Mouse (Mus musculus) CH12.LX (cell line): ENCODE data around the gene 4930442H23Rik. TPM values are rescaled to one million over a fixed set of nuclear protein-coding genes. Genes with fewer than 3 reads are reported as not detected.
A peak's percentile ranks its signal among the peaks of the same experiment; 100 is the strongest.
"Not testable (repeated sequence)": the region's sequence is repeated elsewhere in the genome, so short reads cannot be mapped to it uniquely, and the experiment has no call there.

Experiments
- DNase-seq: peaks from one replicate; pipeline ENCODE4 v3.0.0-alpha.2; 2013; ENCODE audit errors: extremely low read depth
- H3K27ac ChIP-seq: 2 replicates; pipeline ENCODE4 v1.5.1; 2012; ENCODE audit warnings: low read depth, mild to moderate bottlenecking, control low read depth, moderate library complexity; ENCODE audit not compliant: insufficient read depth
- H3K27me3 ChIP-seq: replicated peaks from 2 replicates; pipeline ENCODE3; 2012; ENCODE audit warnings: inconsistent platforms
- H3K36me3 ChIP-seq, 2 experiments: replicated peaks in 1 of 2; 2 replicates each; pipeline versions ENCODE3 to v1.6.1; 2012; ENCODE audit warnings: inconsistent platforms in 1 of 2, low read length in 1 of 2, mild to moderate bottlenecking in 1 of 2, mixed read lengths in 1 of 2, moderate library complexity in 1 of 2; ENCODE audit not compliant: control insufficient read depth in 1 of 2, insufficient read depth in 1 of 2
- H3K4me1 ChIP-seq, 2 experiments: 2 replicates each; pipeline ENCODE4 v1.6.1; 2012; ENCODE audit warnings: inconsistent platforms in 1 of 2, moderate library complexity in 1 of 2; ENCODE audit not compliant: insufficient read depth in 2 of 2, control insufficient read depth in 1 of 2
- H3K4me2 ChIP-seq: 2 replicates; pipeline ENCODE4 v1.6.1; 2012; ENCODE audit warnings: low read depth, mild to moderate bottlenecking, control low read depth; ENCODE audit not compliant: poor library complexity, insufficient read depth, severe bottlenecking
- H3K4me3 ChIP-seq, 3 experiments: fragments of 150-350 bp in 1 of 3; sonication (generic) in 1 of 3; replicated peaks in 1 of 3; 2 replicates each; pipeline versions ENCODE3 to v1.5.1; 2011 to 2012; ENCODE audit warnings: low read depth in 2 of 3, low read length in 2 of 3, mild to moderate bottlenecking in 2 of 3, moderate library complexity in 2 of 3, control low read depth in 1 of 3, improper control_type of control experiment in 1 of 3, inconsistent platforms in 1 of 3, mixed read lengths in 1 of 3; ENCODE audit not compliant: poor library complexity in 1 of 3
- H3K79me2 ChIP-seq: replicated peaks from 2 replicates; pipeline ENCODE4 v1.6.1; 2012; ENCODE audit warnings: mild to moderate bottlenecking, moderate library complexity; ENCODE audit not compliant: control insufficient read depth, poor library complexity, insufficient read depth, severe bottlenecking; ENCODE audit errors: extremely low read depth
- H3K9ac ChIP-seq: 2 replicates; pipeline ENCODE4 v1.6.1; 2012; ENCODE audit warnings: low read depth, mild to moderate bottlenecking, control low read depth, moderate library complexity; ENCODE audit not compliant: insufficient read depth
- H3K9me3 ChIP-seq: replicated peaks from 2 replicates; pipeline ENCODE3; 2012; ENCODE audit warnings: low read length, inconsistent platforms, mixed read lengths
- BHLHE40 ChIP-seq: IDR thresholded peaks from 2 replicates; pipeline ENCODE4 v1.6.1; 2011; ENCODE audit warnings: mild to moderate bottlenecking, low read depth, low read length, improper control_type of control experiment
- CHD1 ChIP-seq: IDR thresholded peaks from 2 replicates; pipeline ENCODE4 v1.6.1; 2012; ENCODE audit warnings: low read depth, low read length, improper control_type of control experiment, inconsistent platforms
- CTCF ChIP-seq, 2 experiments: IDR thresholded peaks in 1 of 2; conservative IDR thresholded peaks in 1 of 2; 2 replicates each; pipeline ENCODE4 v1.5.1; 2011 to 2012; ENCODE audit warnings: low read depth in 2 of 2, low read length in 2 of 2, improper control_type of control experiment in 1 of 2, inconsistent platforms in 1 of 2, mild to moderate bottlenecking in 1 of 2, moderate library complexity in 1 of 2
- E2F4 ChIP-seq: IDR thresholded peaks from 2 replicates; pipeline ENCODE4 v1.6.1; 2011; ENCODE audit warnings: low read depth, low read length, improper control_type of control experiment; ENCODE audit not compliant: insufficient replicate concordance
- ELF1 ChIP-seq: IDR thresholded peaks from 2 replicates; pipeline ENCODE4 v1.6.1; 2014; ENCODE audit warnings: low read depth, mild to moderate bottlenecking, inconsistent platforms, low read length, improper control_type of control experiment
- EP300 ChIP-seq: IDR thresholded peaks from 2 replicates; pipeline ENCODE4 v1.6.1; 2011; ENCODE audit warnings: low read length, improper control_type of control experiment
- HCFC1 ChIP-seq: IDR thresholded peaks from 2 replicates; pipeline ENCODE4 v1.6.1; 2012; ENCODE audit warnings: low read depth, mild to moderate bottlenecking, inconsistent platforms, low read length, improper control_type of control experiment
- IRF4 ChIP-seq: IDR thresholded peaks from 2 replicates; pipeline ENCODE4 v1.6.1; 2014; ENCODE audit warnings: low read depth, mild to moderate bottlenecking, inconsistent platforms, low read length, improper control_type of control experiment
- JUN ChIP-seq: IDR thresholded peaks from 2 replicates; pipeline ENCODE4 v1.6.1; 2011; ENCODE audit warnings: low read depth, mild to moderate bottlenecking, low read length, improper control_type of control experiment, moderate library complexity; ENCODE audit not compliant: insufficient read depth
- JUND ChIP-seq: conservative IDR thresholded peaks from 2 replicates; pipeline ENCODE4 v1.6.1; 2011; ENCODE audit warnings: low read depth, low read length, improper control_type of control experiment
- KAT2A ChIP-seq: IDR thresholded peaks from 2 replicates; pipeline ENCODE4 v1.6.1; 2012; ENCODE audit warnings: low read length, improper control_type of control experiment, inconsistent platforms; ENCODE audit not compliant: insufficient replicate concordance
- MAFK ChIP-seq: IDR thresholded peaks from 2 replicates; pipeline ENCODE4 v1.6.1; 2011; ENCODE audit warnings: low read length, improper control_type of control experiment; ENCODE audit not compliant: insufficient replicate concordance
- MAX ChIP-seq: IDR thresholded peaks from 2 replicates; pipeline ENCODE4 v1.6.1; 2011; ENCODE audit warnings: low read length, improper control_type of control experiment
- MAZ ChIP-seq: IDR thresholded peaks from 2 replicates; pipeline ENCODE4 v1.6.1; 2012; ENCODE audit warnings: low read depth, mild to moderate bottlenecking, inconsistent platforms, low read length, improper control_type of control experiment, moderate library complexity
- MEF2A ChIP-seq: IDR thresholded peaks from 2 replicates; pipeline ENCODE4 v1.6.1; 2014; ENCODE audit warnings: low read depth, mild to moderate bottlenecking, inconsistent platforms, low read length, improper control_type of control experiment, borderline replicate concordance
- MXI1 ChIP-seq: IDR thresholded peaks from 2 replicates; pipeline ENCODE4 v1.6.1; 2011; ENCODE audit warnings: mild to moderate bottlenecking, low read depth, low read length, improper control_type of control experiment
- MYC ChIP-seq: IDR thresholded peaks from 2 replicates; pipeline ENCODE4 v1.6.1; 2011; ENCODE audit warnings: low read depth, mild to moderate bottlenecking, improper control_type of control experiment, low read length
- NELFE ChIP-seq: IDR thresholded peaks from 2 replicates; pipeline ENCODE4 v1.6.1; 2011; ENCODE audit warnings: low read depth, low read length, improper control_type of control experiment
- NRF1 ChIP-seq: IDR thresholded peaks from 2 replicates; pipeline ENCODE4 v1.6.1; 2014; ENCODE audit warnings: low read depth, mild to moderate bottlenecking, inconsistent platforms, low read length, improper control_type of control experiment, moderate library complexity
- PAX5 ChIP-seq: IDR thresholded peaks from 2 replicates; pipeline ENCODE4 v1.6.1; 2012; ENCODE audit warnings: low read length, inconsistent platforms, mixed read lengths
- POLR2A ChIP-seq: IDR thresholded peaks from 2 replicates; pipeline ENCODE4 v1.6.1; 2011; ENCODE audit warnings: low read depth, mild to moderate bottlenecking, improper control_type of control experiment, low read length
- RAD21 ChIP-seq: IDR thresholded peaks from 2 replicates; pipeline ENCODE4 v1.6.1; 2011; ENCODE audit warnings: low read depth, mild to moderate bottlenecking, low read length, improper control_type of control experiment, moderate library complexity
- RCOR1 ChIP-seq: conservative IDR thresholded peaks from 2 replicates; pipeline ENCODE4 v1.6.1; 2012; ENCODE audit warnings: low read depth, mild to moderate bottlenecking, inconsistent platforms, low read length, improper control_type of control experiment
- SIN3A ChIP-seq: IDR thresholded peaks from 2 replicates; pipeline ENCODE4 v1.6.1; 2012; ENCODE audit warnings: low read length, improper control_type of control experiment, inconsistent platforms
- SMC3 ChIP-seq: IDR thresholded peaks from 2 replicates; pipeline ENCODE4 v1.6.1; 2011; ENCODE audit warnings: low read depth, low read length, improper control_type of control experiment
- TBP ChIP-seq: conservative IDR thresholded peaks from 2 replicates; pipeline ENCODE4 v1.6.1; 2011; ENCODE audit warnings: low read depth, low read length, improper control_type of control experiment
- TCF12 ChIP-seq: IDR thresholded peaks from 2 replicates; pipeline ENCODE4 v1.6.1; 2014; ENCODE audit warnings: low read depth, mild to moderate bottlenecking, inconsistent platforms, low read length, improper control_type of control experiment
- USF1 ChIP-seq: IDR thresholded peaks from 2 replicates; pipeline ENCODE4 v1.6.1; 2014; ENCODE audit warnings: low read depth, mild to moderate bottlenecking, inconsistent platforms, low read length, improper control_type of control experiment
- USF2 ChIP-seq: conservative IDR thresholded peaks from 2 replicates; pipeline ENCODE4 v1.6.1; 2011; ENCODE audit warnings: low read depth, low read length, improper control_type of control experiment
- ZC3H11A ChIP-seq: IDR thresholded peaks from 2 replicates; pipeline ENCODE4 v1.6.1; 2012; ENCODE audit warnings: low read depth, mild to moderate bottlenecking, inconsistent platforms, low read length, improper control_type of control experiment
- ZMIZ1 ChIP-seq: IDR thresholded peaks from 2 replicates; pipeline ENCODE4 v1.6.1; 2012; ENCODE audit warnings: low read depth, mild to moderate bottlenecking, inconsistent platforms, low read length, improper control_type of control experiment
- dilution Hi-C: fragments of 300-500 bp; cut with MboI; formaldehyde crosslinking; loops from 2 replicates; pipeline ENCODE4 v1.14.3; 2020; ENCODE audit warnings: low sequenced_read_pairs; ENCODE audit not compliant: extremely low pct_unique_long_range_greater_than_20kb, extremely low pct_ligation_motif_present
- in situ Hi-C: fragments of 300-500 bp; cut with MboI; formaldehyde crosslinking; loops from 3 replicates; pipeline ENCODE4 v1.14.3; 2019; ENCODE audit warnings: low sequenced_read_pairs, low pct_ligation_motif_present, low pct_unique_long_range_greater_than_20kb, mixed read lengths
- polyA plus RNA-seq: library from polyadenylated mRNA; unstranded; fragments of >175 nt; gene quantifications from 2 replicates; pipeline ENCODE4 v1.2.1, GENCODE M21; 2012; ENCODE audit warnings: low read depth; ENCODE audit not compliant: insufficient read length
- total RNA-seq, 2 experiments: library from RNA; depleted of rRNA; stranded (reverse); fragments of 300-350 nt in 1 of 2; fragments of >200 nt in 1 of 2; gene quantifications; 2 replicates each; pipeline ENCODE4 v1.2.3; 2012 to 2014

The 4930442H23Rik gene
- total and polyA plus RNA-seq, 3 experiments, result 0.27 TPM; not detected in 2

DNA sequence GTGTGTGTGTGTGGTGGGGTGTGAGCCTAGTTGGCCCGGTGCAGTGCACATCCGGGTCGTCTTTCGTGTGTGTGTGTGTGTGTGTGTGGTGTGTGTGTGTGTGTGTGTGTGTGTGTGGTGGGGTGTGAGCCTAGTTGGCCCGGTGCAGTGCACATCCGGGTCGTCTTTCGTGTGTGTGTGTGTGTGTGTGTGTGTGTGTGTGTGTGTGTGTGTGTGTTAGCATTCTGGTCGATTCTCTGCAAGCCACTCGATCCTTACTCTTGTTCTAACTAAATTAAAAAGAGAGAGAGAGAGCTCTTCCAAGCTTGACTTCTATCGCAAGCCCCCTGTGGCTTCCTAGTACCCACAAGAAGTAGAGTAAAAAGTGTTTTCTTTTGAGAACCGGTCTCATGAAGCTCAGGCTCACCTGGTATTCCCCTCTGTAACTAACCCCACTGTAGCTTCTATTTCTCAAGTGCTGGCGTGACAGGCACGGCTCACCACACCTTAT is 14.2 kb downstream of the 4930442H23Rik start:
- DNase-seq, H3K9ac ChIP-seq, H3K27me3 ChIP-seq, dilution Hi-C loops, H3K9me3 ChIP-seq: not testable (repeated sequence)
- peaks cover 0 to 16% of the 10 kb centered on the region in 2 experiments for H3K36me3 ChIP-seq
- peak overlapping the region; percentile 88; the same call in 1 of the 2 replicates for H3K27ac ChIP-seq
- peaks cover 16 to 35% of the 10 kb centered on the region in 2 experiments for H3K4me1 ChIP-seq
- TF ChIP-seq ELF1, result peak; percentile 27; the same call in 1 of the 2 replicates
- peak overlapping the region; percentile 65 for H3K4me2 ChIP-seq
- H3K79me2 ChIP-seq, result peaks cover 26% of the 10 kb centered on the region
- in situ Hi-C loops, result loop anchor here (10.0 kb wide), 1 partner anchor 245 kb away; no protein-coding TSS in a partner anchor
- H3K4me3 ChIP-seq, result peak overlapping the region; percentile 14 to 40 (median 20)

DNA sequence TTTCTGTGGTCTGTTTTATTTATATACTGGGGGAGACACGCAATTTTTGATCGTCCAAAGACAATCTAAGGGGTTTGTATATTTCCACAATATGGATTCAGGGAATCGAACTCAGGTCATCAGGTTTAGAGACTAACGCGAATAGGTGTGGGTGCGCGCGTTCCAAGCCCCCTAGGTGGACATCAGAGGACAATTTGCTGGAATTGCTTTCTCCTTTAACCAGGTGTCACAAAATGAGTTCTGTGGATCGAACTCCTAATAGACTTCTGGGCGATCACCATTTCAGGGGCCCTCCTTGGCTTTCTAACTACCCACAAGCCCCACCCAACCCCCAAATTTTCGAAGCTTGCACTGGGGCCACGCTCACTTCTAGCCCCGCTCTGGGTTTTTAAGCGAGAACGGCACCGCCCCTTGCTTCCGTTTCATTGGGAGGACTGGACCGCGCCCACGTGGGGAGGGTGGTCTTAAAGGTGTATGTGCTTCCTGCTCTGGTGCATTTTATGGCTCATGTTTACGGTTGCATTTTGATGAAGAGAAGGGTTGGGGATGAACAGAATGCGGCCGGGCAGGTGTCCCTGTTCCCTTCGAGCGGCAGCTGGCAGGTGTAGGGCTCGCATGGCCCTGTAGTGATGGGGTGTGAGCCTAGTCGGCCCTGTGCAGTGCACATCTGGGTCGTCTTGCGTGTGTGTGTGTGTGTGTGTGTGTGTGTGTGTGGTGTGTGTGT is 15.0 kb downstream of the 4930442H23Rik start:
- DNase-seq, result peak; percentile 91
- in situ Hi-C loops, result loop anchor here (10.0 kb wide), 1 partner anchor 244 kb away; no protein-coding TSS in a partner anchor
- TF ChIP-seq MYC, result peak; percentile 88
- peak; percentile 84 for TF ChIP-seq SIN3A
- peak; percentile 34; the same call in 1 of the 2 replicates for TF ChIP-seq BHLHE40
- peak; percentile 43; the same call in 1 of the 2 replicates for TF ChIP-seq TCF12
- no peak; the same call in 1 of the 2 replicates for TF ChIP-seq TBP
- no peak for TF ChIP-seq USF2
- no peak for TF ChIP-seq NELFE
- no peak for TF ChIP-seq KAT2A
- no peak for TF ChIP-seq NRF1
- no peak; the same call in 1 of the 2 replicates for TF ChIP-seq HCFC1
- no peak for TF ChIP-seq CTCF (conservative IDR thresholded peaks at IDR 0.05 in 1 of 2, IDR thresholded peaks at IDR 0.05 in 1 of 2; ENCODE audit: low read depth in 2 of 2, low read length in 2 of 2)
- peak; percentile 64 for TF ChIP-seq USF1
- TF ChIP-seq POLR2A, result peak; percentile 71
- no peak for TF ChIP-seq RCOR1
- no peak for TF ChIP-seq CHD1
- TF ChIP-seq ZMIZ1, result no peak
- no peak for TF ChIP-seq JUND
- TF ChIP-seq SMC3, result no peak
- no peak for TF ChIP-seq PAX5
- TF ChIP-seq ZC3H11A, result no peak
- no peak for TF ChIP-seq E2F4
- TF ChIP-seq RAD21, result no peak
- TF ChIP-seq EP300, result no peak
- no peak for TF ChIP-seq MAFK
- no peak for TF ChIP-seq JUN
- TF ChIP-seq MAX, result peak; percentile 88
- peak; percentile 35; the same call in 1 of the 2 replicates for TF ChIP-seq MEF2A
- peak; percentile 66; the same call in 1 of the 2 replicates for TF ChIP-seq ELF1
- TF ChIP-seq IRF4, result no peak
- peak; percentile 79; the same call in 1 of the 2 replicates for TF ChIP-seq MAZ
- peak; percentile 93 for TF ChIP-seq MXI1

More for the DNA sequence above, 15.0 kb downstream of the 4930442H23Rik start:
- H3K9me3 ChIP-seq, result no peaks in the 10 kb centered on the region
- peak overlapping the region; percentile 55 for H3K9ac ChIP-seq
- H3K79me2 ChIP-seq, result peaks cover 33% of the 10 kb centered on the region
- peaks cover 16 to 41% of the 10 kb centered on the region in 2 experiments for H3K4me1 ChIP-seq
- peaks cover 4 to 23% of the 10 kb centered on the region in 2 experiments for H3K36me3 ChIP-seq
- peak overlapping the region; percentile 65 to 86 (median 80) for H3K4me3 ChIP-seq
- no peaks in the 10 kb centered on the region for H3K27me3 ChIP-seq
- dilution Hi-C loops, result no loop called here
- peak overlapping the region; percentile 88 for H3K27ac ChIP-seq
- peak overlapping the region; percentile 84 for H3K4me2 ChIP-seq
